Mouse (Mus musculus) ES-Bruce4 (cell line): Measurements from ENCODE around the gene Prpsap1.

ENCODE experiments used
- CTCF ChIP-seq: IDR thresholded peaks from one replicate; pipeline ENCODE4 v1.8.1; 2011; ENCODE audit warnings: low read depth, low read length
- POLR2A ChIP-seq: IDR thresholded peaks from one replicate; pipeline ENCODE4 v1.8.1; 2011; ENCODE audit warnings: low read length; ENCODE audit not compliant: insufficient read depth

- TF ChIP-seq POLR2A (no peak), CTCF (no peak)
Observed at GRCm38 (mm10) chr11:116511301-116511868, 17.4 kb upstream of the Prpsap1 start.
